Mouse (Mus musculus): Measurements from ENCODE around the gene Abr. TPM values are rescaled to one million over a fixed set of nuclear protein-coding genes. Genes with fewer than 3 reads are reported as not detected.
A peak's percentile ranks its signal among the peaks of the same experiment; 100 is the strongest.

Abr gene
- polyA plus RNA-seq, 1 experiment from 2014 or later = 39.2 TPM

- peak; percentile 93 for DNase-seq
- WGBS = 20% methylated on average over 17 of the region's 17 CpGs
- peak overlapping the region; percentile 40 for H3K4me2 ChIP-seq
- no peaks in the 10 kb centered on the region for H3K36me3 ChIP-seq (ENCODE audit: insufficient read depth)
- peak; percentile 96 for ATAC-seq (ENCODE audit: insufficient read depth)
- 0 out of 2 replicates have a peak, but pooled peaks have one; percentile 11 for TF ChIP-seq CTCF (IDR thresholded peaks at IDR 0.05; ENCODE audit: low read depth)
- no peaks in the 10 kb centered on the region for H3K27me3 ChIP-seq (ENCODE audit: insufficient read depth, low read length)
- H3K9ac ChIP-seq = no peak overlapping the region; the same call in 1 of the 2 replicates
- peaks cover 36% of the 10 kb centered on the region; the same call in 1 of the 2 replicates for H3K4me1 ChIP-seq (ENCODE audit: insufficient read depth)
- H3K9me3 ChIP-seq (ENCODE audit: low read depth, low read length) = no peaks in the 10 kb centered on the region
- peak overlapping the region; percentile 95 for H3K27ac ChIP-seq (ENCODE audit: low read depth)
- no peak overlapping the region for H3K4me3 ChIP-seq (ENCODE audit: low read depth, low read length)
Observed at GRCm38 (mm10) chr11:76374491-76375185, 247.5 kb downstream of the Abr start.

GRCm38 (mm10) chr11:76372534-76372933 is 249.6 kb downstream of the Abr start:
- 32% methylated on average over 6 of the region's 6 CpGs for WGBS
- H3K36me3 ChIP-seq (ENCODE audit: insufficient read depth) = no peaks in the 10 kb centered on the region
- no peak for TF ChIP-seq CTCF (IDR thresholded peaks at IDR 0.05; ENCODE audit: low read depth)
- H3K27ac ChIP-seq (ENCODE audit: low read depth) = no peak overlapping the region; the same call in 1 of the 2 replicates
- H3K27me3 ChIP-seq (ENCODE audit: insufficient read depth, low read length) = no peaks in the 10 kb centered on the region
- no peak overlapping the region for H3K9ac ChIP-seq
- H3K9me3 ChIP-seq (ENCODE audit: low read depth, low read length) = no peaks in the 10 kb centered on the region
- no peak overlapping the region for H3K4me3 ChIP-seq (ENCODE audit: low read depth, low read length)
- no peak for ATAC-seq (ENCODE audit: insufficient read depth)
- no peak overlapping the region for H3K4me2 ChIP-seq
- peaks cover 36% of the 10 kb centered on the region; the same call in 1 of the 2 replicates for H3K4me1 ChIP-seq (ENCODE audit: insufficient read depth)
- DNase-seq = no peak

GRCm38 (mm10) chr11:76372120-76372519 is 250.0 kb downstream of the Abr start:
- Histone ChIP-seq H3K36me3 (ENCODE audit: insufficient read depth) (no peaks in the 10 kb centered on the region), H3K9me3 (ENCODE audit: low read depth, low read length) (no peaks in the 10 kb centered on the region), H3K4me1 (ENCODE audit: insufficient read depth) (peaks cover 36% of the 10 kb centered on the region; the same call in 1 of the 2 replicates), H3K4me2 (no peak overlapping the region), H3K27me3 (ENCODE audit: insufficient read depth, low read length) (no peaks in the 10 kb centered on the region), H3K9ac (no peak overlapping the region), H3K4me3 (ENCODE audit: low read depth, low read length) (no peak overlapping the region), H3K27ac (ENCODE audit: low read depth) (peak overlapping the region; percentile 12; the same call in 1 of the 2 replicates)
- DNase-seq (no peak), ATAC-seq (ENCODE audit: insufficient read depth) (no peak)
- no peak for TF ChIP-seq CTCF (IDR thresholded peaks at IDR 0.05; ENCODE audit: low read depth)
- 49% methylated on average over 2 of the region's 2 CpGs for WGBS

GRCm38 (mm10) chr11:76370491-76370890 is 251.6 kb downstream of the Abr start:
- Histone ChIP-seq H3K4me1 (ENCODE audit: insufficient read depth) (peaks cover 30% of the 10 kb centered on the region; the same call in 1 of the 2 replicates), H3K27ac (ENCODE audit: low read depth) (no peak overlapping the region), H3K9me3 (ENCODE audit: low read depth, low read length) (no peaks in the 10 kb centered on the region), H3K9ac (no peak overlapping the region), H3K4me2 (no peak overlapping the region), H3K4me3 (ENCODE audit: low read depth, low read length) (no peak overlapping the region), H3K27me3 (ENCODE audit: insufficient read depth, low read length) (no peaks in the 10 kb centered on the region), H3K36me3 (ENCODE audit: insufficient read depth) (peaks cover 3% of the 10 kb centered on the region; the same call in 1 of the 2 replicates)
- no peak for TF ChIP-seq CTCF (IDR thresholded peaks at IDR 0.05; ENCODE audit: low read depth)
- no peak for DNase-seq
- no peak for ATAC-seq (ENCODE audit: insufficient read depth)

Other genes starting within 250 kb of the Abr start
- 29.8 and 31.5 TPM in 2 replicates for gene Nxn, start 223.2 kb downstream of the Abr start, polyA plus RNA-seq (2014; fragmentation: Nextera tagmentation; extraction: Ambion mirVana)
- 120 and 127 TPM in 2 replicates for gene Timm22, start 215.4 kb downstream of the Abr start, polyA plus RNA-seq (2014; fragmentation: Nextera tagmentation; extraction: Ambion mirVana)
- gene Bhlha9, start 50.2 kb upstream of the Abr start, polyA plus RNA-seq (2014; fragmentation: Nextera tagmentation; extraction: Ambion mirVana) = not detected in 2 replicates
- 0.07 and 0.16 TPM in 2 replicates for gene Trarg1, start 57.5 kb upstream of the Abr start, polyA plus RNA-seq (2014; fragmentation: Nextera tagmentation; extraction: Ambion mirVana)
- 35.3 and 38.7 TPM in 2 replicates for gene Gosr1, start 141.3 kb upstream of the Abr start, polyA plus RNA-seq (2014; fragmentation: Nextera tagmentation; extraction: Ambion mirVana)
- gene Cpd, start 224.7 kb upstream of the Abr start, polyA plus RNA-seq (2014; fragmentation: Nextera tagmentation; extraction: Ambion mirVana) = 33.4 and 37.6 TPM in 2 replicates

Data from lung, embryonic 14.5 days (tissue).